Mouse (Mus musculus) spleen, adult 2 months (tissue): ENCODE results near the gene Ptger2.

Experiments
- CTCF ChIP-seq: fragments of 200-500 bp; IDR thresholded peaks from 2 replicates; pipeline ENCODE4 v1.5.1; 2011; ENCODE audit warnings: mild to moderate bottlenecking, inconsistent platforms; ENCODE audit not compliant: insufficient read depth, insufficient read length, insufficient replicate concordance; ENCODE audit errors: extremely low read depth
- POLR2A ChIP-seq: fragments of 200-500 bp; IDR thresholded peaks from 2 replicates; pipeline ENCODE4 v1.6.1; 2011; ENCODE audit warnings: low read depth, low read length, inconsistent platforms

DNA sequence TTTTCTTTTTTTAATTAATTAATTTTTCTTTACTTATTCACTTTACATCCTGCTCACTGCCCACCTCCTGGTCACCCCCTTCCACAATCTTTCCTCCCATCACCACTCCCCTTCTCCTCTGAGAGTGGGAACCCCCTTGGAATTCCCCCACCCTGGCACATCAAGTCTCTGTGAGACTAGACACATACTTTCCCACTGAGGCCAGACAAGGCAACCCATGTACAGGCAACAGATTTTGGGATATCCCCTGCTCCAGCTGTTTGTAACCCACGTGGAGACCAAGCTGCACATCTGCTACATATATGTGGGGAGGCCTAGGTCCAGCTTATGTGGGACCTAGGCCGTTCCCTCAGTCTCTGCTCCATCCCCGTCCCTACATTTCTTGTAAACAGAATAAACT is 46.3 kb downstream of the Ptger2 start:
- no peak for TF ChIP-seq CTCF
- TF ChIP-seq POLR2A = no peak
